Mouse (Mus musculus) gastrocnemius, postnatal 14 days (tissue): ENCODE measurements around the gene Efcab3. TPM values are rescaled to one million over a fixed set of nuclear protein-coding genes. Genes with fewer than 3 reads are reported as not detected.
"Not testable (repeated sequence)": the region's sequence is repeated elsewhere in the genome, so short reads cannot be mapped to it uniquely, and the experiment has no call there.

Source experiments
- DNase-seq: peaks from one replicate; pipeline ENCODE4 v3.0.0; 2021; ENCODE audit warnings: mixed read lengths
- intact Hi-C: fragments of 180-260 bp; cut with DNase I; formaldehyde crosslinking; loops from one replicate; pipeline ENCODE4 v1.15.1; 2025; ENCODE audit warnings: low total_unique reads
- long read RNA-seq, 2 experiments: library from polyadenylated mRNA; stranded (forward); transcript quantifications; one replicate each; pipeline ENCODE4 v2.0.0; 2021
- total RNA-seq, 2 experiments: library from RNA; stranded (reverse); gene quantifications; 2 replicates each; pipeline ENCODE4 v1.2.3; 2021

The Efcab3 gene
- total RNA-seq = not detected
- long read RNA-seq, experiment 1 = 0 reads
- long read RNA-seq, experiment 2 = 0 reads

DNA sequence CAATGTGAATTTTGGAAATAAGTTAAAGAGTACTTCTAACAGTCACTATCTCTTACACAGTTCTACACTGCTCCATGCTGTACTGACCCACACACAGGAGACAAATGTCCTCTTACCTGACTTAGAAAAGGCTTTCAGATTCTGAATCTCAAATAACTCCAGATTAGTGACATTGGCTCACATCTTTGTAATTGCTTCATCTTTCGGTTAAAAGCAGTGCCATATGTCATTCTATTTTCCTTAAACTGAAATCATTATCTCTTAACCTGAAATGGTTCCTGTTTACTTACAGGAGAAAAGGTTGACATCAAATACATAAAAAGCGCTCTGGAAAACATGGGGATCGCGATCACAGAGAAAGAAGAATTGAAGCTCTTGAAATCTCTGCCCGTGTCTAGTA, at the start of gene Efcab3:
TSS of gene Efcab3 (plus strand) at position 301 of the 400 bp plus-strand sequence.
- no peak for DNase-seq
- intact Hi-C loops = no loop called here

DNA sequence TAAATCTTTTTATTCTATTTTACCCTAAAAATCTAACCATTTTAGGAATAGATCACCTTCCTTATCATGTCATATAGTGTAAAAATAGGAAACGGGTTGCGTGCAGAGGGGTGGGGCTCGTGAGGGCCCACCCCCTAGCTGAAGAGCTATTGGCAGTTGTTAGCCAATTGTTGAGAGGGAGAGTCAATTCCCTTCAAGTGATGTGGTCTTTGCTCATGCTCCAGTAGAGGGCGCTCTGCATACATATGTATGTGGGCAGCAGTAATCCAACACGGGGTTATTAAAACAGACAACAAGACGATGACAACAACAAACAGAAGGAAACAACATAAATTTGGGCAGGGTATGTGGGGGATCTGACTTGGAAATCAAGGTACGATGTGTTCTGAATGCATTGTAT, 42.3 kb upstream of the Efcab3 start:
- no peak for DNase-seq

DNA sequence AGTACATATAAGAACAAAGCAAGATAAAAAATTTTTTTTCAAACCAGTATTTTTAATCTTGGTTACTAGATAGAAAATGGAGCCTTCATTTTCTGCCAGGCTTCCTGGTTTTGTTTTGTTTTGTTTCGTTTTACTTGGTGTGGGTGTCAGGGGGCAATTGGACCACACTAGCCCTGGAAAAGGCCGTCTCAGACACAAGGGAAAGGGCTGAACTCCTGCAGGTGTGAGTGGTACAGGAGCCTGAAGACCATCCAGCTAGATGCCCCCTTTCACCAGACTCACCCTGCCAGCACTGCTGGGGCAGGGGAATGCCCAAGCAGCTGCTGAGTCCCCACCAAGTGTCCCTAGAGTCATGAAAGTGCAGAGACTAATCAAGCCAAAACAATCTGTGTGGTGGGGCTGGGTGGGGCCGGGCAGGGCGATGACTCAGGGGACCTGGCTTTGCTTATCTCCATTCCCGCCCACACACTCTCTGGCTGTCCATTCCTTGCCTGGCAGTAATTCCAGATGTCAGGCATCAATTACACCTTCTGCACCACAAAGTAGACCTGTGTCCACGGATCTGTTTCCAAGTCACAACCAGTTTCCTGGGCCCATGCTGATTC, 34.5 kb upstream of the Efcab3 start:
- intact Hi-C loops = no loop called here
- no peak for DNase-seq

More for the DNA sequence above, 42.3 kb upstream of the Efcab3 start:
- intact Hi-C loops = no loop called here

DNA sequence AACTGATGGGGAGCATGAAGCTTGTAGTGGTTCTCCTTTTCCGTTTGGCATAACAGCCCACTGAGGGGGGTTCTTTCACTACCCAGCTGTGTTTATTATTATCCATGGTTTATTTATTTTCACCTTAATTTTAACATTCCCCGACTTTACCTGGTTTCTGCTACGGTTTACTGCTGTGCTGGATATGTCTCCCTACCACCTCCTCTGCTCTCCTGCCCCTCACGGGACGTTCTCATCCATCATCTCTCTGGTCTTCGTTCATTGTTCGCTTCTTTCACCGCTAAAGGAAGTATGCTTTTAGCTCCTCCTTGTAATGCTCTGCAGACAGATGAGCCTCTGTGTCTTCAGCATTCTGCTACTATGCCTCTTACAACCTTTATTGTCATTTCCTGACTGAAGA, 33.9 kb upstream of the Efcab3 start:
- intact Hi-C loops = no loop called here
- no peak for DNase-seq

DNA sequence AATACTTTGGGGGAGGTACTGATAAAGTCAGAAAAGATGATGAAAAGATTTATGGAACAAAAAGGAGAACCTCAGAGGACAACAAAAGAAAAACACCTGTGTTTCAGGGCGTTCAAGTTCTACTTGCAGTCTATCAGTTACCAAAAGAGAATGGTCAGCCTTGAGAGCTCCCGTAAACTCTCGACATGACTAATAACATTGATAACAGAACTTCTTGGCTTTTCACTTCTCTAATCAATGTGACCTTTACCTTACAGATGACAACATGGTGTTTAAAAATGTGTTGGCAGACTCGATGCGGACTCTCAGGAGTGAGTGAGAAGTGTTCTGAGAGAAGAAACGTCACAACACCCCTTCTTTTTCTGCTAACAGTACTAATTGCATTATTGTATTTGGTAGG, 33.2 kb upstream of the Efcab3 start:
- intact Hi-C loops = no loop called here
- DNase-seq = no peak

DNA sequence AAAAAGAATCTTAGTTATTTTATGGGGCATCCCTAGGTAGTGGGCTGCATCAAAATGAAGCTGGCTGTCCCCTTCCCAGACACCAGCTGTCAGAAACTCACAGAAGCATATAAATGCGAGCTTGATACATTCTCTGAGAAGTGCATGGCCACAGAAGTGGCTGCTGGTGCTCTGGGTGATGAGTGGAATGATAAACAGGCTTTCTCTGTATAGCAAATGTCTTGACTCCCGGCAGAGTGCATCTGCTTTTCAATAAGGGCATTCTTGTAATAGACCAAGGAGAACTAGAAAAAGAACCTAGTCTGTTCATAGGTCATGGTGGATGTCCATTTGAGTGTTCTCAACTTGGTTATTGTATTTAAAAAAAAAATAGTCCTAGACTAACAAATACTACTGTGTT, 32.3 kb upstream of the Efcab3 start:
- DNase-seq = no peak
- intact Hi-C loops = no loop called here

DNA sequence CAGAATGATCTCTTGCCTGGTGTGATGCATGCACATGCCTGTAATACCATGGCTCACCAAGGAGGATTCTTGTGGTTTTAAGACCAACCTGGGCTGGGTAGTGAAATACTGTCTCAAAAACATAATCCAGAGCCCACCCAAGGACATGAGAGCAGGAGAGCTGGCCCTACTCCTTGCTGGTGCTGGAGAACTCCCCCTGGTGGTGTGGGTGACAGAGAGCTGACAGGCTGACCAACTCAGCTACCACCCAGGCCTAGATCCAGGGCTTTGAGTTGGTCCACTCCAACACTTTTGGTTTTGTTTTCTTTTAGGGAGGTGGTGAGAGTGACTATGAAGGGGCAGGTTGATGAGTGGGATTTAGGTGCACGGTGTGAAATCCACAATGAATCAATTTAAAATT, 28.3 kb upstream of the Efcab3 start:
- DNase-seq = no peak
- intact Hi-C loops = no loop called here

DNA sequence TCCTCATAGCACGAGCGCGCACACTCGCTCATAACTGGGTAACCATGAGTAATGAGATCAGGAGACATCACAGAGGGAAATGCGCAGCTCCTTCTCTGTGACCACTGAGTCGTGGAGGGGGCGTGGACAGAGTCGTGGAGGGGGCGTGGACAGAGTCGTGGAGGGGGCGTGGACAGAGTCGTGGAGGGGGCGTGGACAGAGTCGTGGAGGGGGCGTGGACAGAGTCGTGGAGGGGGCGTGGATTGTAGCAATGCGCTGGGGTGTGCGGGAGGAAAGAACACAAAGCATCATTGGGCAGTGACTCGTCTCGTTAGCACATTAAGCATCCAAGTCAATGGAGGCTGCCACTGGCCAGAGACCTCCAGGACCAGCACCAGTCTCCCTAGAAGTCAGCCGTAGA, 49.1 kb downstream of the Efcab3 start:
- intact Hi-C loops, DNase-seq: not testable (repeated sequence)

DNA sequence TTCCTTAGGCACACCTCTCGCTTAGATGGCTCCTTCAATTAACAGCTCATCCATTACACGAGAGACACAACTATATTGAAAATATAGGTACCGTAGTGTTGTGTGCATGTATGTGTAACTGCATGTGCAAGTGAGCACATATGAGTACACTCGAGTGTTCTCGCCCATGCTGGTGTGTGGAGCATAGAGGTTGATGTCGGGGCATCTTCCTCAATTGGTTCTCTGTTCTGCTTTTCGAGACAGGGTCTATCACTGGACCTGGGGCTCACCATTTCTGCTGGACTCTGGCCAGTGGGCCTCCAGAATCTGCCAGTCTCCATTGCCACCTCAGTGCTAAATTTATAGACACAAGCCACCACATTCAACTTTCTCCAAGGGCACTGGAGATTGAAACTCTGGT, 54.4 kb downstream of the Efcab3 start:
- intact Hi-C loops = no loop called here
- DNase-seq = no peak

DNA sequence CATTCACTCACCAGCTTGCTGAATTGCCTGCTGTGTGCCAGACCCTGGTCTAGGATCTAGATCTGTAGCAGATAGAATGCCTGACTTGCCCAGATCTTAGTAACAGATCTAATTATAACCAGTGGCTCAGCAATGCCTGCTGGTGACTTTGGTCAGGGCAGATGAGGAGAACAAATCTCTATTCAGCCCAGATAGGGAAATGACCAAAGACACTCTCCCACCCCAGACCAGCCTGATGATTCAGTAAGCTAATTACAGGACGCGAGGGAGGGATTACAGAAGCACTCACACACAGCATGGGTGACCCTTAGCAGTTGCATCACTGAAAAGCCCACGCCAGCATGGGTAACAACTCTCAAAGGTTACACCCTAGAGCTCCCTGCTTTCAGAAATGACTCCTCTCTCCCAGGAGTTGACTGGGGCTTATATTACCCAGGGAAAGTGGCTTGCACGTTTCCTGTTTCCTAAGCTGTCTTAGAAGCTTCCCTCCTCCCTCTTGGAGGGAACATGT, 57.2 kb downstream of the Efcab3 start:
- no peak for DNase-seq
- intact Hi-C loops = loop anchor here (10.0 kb wide), 1 partner anchor 536 kb away; no protein-coding TSS in a partner anchor

DNA sequence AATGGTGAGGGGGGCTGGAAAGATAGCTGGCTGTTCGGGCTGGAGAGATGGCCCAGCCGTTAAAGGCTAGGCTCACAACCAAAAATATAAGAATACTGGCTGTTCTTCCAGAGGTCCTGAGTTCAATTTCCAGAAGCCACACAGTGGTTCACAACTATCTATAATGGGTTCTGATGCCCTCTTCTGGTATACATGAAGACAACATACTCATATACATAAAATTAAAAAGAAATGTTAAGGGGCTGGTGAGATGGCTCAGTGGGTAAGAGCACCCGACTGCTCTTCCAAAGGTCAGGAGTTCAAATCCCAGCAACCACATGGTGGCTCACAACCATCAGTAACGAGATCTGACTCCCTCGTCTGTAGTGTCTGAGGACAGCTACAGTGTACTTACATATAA, 58.4 kb downstream of the Efcab3 start:
- intact Hi-C loops = loop anchor here (10.0 kb wide), 1 partner anchor 537 kb away; no protein-coding TSS in a partner anchor
- DNase-seq = not testable (repeated sequence)

DNA sequence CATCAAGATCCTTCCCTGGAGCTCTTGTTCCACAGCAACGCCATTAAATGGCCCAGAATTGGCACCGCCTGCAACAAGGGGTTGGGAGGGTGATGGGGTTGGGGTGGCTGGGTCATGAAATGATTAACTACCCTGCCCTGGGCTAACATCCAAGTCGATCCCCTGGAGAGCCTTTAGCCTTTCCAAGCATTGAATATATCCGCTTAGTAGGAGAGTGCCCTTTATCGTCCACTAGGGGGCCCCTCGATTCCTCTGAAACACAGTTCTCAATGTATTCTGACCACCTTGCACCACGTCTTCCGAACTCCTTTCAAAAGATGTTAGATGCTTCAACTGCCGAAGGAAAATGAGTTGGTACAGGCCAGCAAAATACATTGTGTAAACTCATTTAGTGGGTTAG, 60.6 kb downstream of the Efcab3 start:
- DNase-seq = peak; percentile 50

DNA sequence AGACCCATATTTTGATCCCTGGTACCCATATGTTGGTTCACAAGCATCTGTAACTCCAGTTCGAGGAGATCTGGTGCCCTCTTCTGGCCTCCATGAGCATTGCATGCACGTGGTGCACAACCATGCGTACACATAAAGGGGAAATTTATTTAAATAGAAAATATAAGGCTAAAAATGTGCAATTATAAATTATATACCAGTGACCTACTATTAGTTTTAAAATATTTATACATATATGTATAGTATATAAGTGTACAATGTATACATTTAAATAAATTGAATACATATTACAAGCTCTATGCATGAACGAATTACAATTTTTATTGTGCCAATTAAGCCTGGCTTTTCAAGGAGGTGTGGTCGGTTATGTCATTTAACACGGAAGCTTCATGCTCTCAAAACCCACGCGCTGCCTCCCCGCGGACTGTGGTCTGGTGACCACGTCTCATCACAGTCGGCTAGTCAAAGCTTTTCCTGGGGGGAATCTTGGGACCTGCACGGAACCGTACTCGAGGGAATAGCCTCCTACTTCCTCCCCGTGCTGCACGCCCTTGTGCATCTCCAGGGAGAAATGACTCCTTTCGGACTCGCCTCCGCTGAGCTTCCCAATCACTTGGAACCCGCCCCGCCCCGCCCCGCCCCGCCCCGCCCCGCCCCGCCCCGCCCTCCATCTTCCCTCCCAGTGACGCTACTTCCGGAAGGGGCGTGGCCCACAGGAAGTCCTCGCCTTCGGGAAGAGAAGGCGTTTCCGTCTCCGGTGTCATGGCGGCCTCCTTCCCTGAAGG, 62.5 kb downstream of the Efcab3 start, which contains the start of gene Mettl2:
TSS of gene Mettl2 (plus strand) at position 691 of the 785 bp plus-strand sequence.
- intact Hi-C loops = loop anchor here (10.0 kb wide), 1 partner anchor 541 kb away; no protein-coding TSS in a partner anchor
- peak; percentile 85 for DNase-seq

More for the DNA sequence above, 60.6 kb downstream of the Efcab3 start:
- intact Hi-C loops = loop anchor here (10.0 kb wide), 1 partner anchor 539 kb away; no protein-coding TSS in a partner anchor

DNA sequence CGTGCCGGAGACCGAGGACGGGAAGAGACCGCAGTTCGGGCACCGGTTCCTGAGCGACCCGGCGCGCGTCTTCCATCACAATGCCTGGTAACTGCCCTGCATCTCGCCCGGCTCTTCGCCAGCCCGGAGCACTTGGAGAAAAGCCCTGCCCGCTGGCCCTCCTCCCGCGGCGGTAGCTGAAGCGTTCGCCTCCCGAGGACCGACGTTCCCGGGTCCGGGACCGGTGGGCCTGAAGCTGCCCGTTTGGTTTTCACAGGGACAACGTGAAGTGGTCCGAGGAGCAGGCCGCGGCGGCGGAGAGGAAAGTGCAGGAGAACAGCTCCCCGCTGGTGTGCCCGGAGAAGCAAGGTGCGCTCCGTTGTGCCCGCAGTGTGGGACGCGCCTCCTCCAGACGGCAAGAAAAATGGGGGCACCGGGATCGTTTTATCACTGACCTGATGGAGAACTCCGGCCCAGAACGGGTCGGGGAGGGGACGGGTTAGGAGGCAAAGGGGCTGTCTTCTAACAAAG, 63.2 kb downstream of the Efcab3 start:
- intact Hi-C loops = loop anchor here (10.0 kb wide), 1 partner anchor 542 kb away; no protein-coding TSS in a partner anchor
- DNase-seq = no peak

DNA sequence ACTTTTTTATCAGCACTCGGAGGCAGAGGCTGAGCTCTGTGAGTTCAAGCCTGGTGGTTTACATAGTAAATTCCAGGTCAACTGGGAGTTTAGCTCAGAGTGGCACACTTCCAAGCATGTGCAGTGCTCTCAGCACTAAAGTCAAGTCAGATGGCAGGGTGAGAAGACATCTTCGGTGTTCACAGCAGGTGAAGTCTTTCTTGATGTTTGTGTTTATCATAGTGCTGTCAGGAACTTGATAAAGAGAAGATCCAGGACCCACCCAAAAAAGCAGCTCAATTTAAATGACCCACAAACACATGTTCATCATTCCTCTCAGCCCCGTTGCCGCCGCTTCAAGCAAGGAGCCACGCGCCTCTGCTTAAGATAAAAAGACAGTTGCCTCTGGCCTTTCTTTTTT, 72.3 kb downstream of the Efcab3 start:
- intact Hi-C loops = no loop called here
- DNase-seq = no peak

DNA sequence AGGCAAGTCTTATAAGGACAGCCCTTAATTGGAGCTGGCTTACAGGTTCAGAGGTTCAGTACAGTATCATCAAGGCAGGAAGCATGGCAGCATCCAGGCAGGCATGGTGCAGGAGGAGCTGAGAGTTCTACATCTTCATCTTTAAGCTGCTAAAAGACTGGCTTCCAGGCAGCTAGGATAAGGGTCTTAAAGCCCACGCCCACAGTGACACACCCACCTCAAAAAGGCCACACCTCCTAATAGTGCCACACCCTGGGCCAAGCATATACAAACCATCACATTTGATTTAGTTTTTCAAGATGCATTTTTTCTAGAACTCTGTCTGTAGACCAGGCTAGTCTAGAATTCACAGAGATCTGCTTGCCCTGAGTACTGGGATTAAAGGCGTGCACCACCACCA, 73.9 kb downstream of the Efcab3 start:
- intact Hi-C loops, DNase-seq: not testable (repeated sequence)

DNA sequence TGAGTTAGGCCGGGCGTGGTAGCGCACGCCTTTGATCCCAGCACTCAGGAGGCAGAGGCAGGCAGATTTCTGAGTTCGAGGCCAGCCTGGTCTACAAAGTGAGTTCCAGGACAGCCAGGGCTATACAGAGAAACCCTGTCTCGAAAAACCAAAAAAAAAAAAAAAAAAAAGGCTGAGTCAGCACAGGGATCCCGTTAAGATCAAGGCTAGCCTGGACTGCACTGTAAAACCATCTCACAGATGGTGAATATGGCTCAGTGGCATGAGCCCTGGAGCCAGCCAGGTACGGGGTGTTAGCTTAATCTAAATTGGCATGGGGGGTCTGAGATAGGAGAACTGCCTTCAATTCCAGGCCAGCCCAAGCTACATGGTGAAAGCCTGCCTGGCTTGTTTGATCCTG, 77.1 kb downstream of the Efcab3 start:
- intact Hi-C loops, DNase-seq: not testable (repeated sequence)

DNA sequence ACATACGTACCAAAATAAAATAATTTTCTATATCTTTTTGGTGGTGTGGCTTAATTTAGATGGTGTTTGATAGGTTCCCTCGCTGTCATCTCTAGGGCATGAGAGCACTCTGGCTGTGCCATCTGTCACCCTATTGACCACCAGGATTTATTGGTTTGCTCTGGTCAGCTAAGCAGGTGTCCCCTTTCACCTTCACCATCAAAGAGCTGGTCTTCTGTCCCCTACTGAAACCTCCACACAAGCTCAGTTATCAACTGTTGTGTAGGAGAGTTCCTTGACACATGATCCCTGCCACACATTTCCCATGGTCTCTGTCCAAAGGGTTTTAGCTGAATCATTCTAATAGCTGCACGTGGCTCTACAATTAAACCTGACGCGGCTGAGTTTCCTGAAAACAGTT, 77.7 kb downstream of the Efcab3 start:
- intact Hi-C loops = no loop called here

DNA sequence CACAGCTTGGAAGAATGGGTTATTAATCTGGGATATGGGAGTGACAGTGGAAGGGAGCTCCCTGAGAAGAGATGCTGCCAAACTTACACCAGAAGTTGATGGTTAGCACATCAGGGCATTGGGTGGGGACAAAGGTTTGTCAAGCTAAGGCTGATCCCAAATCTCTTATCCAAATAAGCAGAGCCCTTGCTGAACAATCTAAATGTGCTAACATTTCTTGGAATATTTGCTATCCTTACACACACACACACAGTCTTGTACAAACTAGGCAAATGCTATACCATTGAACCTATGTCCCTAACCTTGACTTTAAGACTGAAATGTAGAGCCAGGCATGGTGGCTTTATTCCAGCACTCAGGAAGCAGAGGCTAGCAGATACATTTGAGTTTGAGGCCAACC, 80.2 kb downstream of the Efcab3 start:
- intact Hi-C loops = no loop called here
- DNase-seq = no peak

More for the DNA sequence above, 77.7 kb downstream of the Efcab3 start:
- DNase-seq = no peak

DNA sequence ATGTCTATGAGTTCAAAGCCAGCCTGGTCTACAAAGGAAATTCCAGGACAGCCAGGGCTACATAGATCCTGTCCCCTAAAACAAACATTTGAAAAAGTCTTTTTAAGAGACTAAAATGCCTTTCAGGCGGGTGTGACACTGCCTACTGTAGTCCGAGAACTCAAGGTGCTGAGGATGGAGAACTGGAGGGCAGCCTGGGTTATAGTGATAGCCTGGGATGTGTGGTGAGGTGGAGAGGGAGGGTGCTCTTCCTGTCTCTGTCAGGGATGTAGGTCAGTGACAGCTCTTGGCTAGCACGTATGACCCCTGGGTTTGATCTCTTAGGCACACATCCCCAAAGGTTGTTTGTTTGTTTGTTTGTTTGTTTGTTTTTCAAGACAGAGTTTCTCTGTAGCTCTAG, 80.7 kb downstream of the Efcab3 start:
- intact Hi-C loops = no loop called here

More for the DNA sequence above, 80.7 kb downstream of the Efcab3 start:
- no peak for DNase-seq
